In genomic region chr13:101233843-101234281, GRCm38 (mm10) we compare ENCODE assay signal across 8 mouse cellular contexts.
DNase-seq lines count a peak whose midpoint lies in the region; ATAC-seq and TF ChIP-seq lines count a peak whose summit lies in the region.

No protein-coding gene starts in this region.

- ATAC-seq in heart, embryonic 16.5 days (replicated peaks; ENCODE audit: extremely low read depth, insufficient read depth, low FRiP score) = no peak

- no peaks in the 10 kb centered on the region for H3K27me3 ChIP-seq in heart, embryonic 16.5 days (ENCODE audit: control insufficient read depth, insufficient read depth, low read length)

- 19% methylated on average over 5 of the region's 5 CpGs for WGBS in heart, embryonic 16.5 days

- peak overlapping the region; percentile 72 for H3K27ac ChIP-seq in gastrocnemius, adult 2 months
- H3K27ac ChIP-seq in heart, embryonic 16.5 days (ENCODE audit: low read length) = peak overlapping the region; percentile 59

- H3K4me2 ChIP-seq in heart, embryonic 16.5 days (ENCODE audit: low read depth, low read length) = peak overlapping the region; percentile 38

- peaks cover 13% of the 10 kb centered on the region for H3K4me1 ChIP-seq in heart, embryonic 16.5 days (ENCODE audit: control insufficient read depth, insufficient read depth, low read length)

- no peak for DNase-seq in gastrocnemius, adult 2 months
- DNase-seq in gastrocnemius, postnatal 36 days = no peak
- DNase-seq in cerebellum, postnatal 14 days = peak; percentile 70 to 79
- peak; percentile 48 to 71 for DNase-seq in kidney, postnatal 36 days
- DNase-seq in testis, postnatal 14 days (ENCODE audit: low spot score) = peak; percentile 17
- no peak for DNase-seq in thymus, postnatal 4 days
- no peak for DNase-seq in left cerebral cortex, postnatal 14 days (ENCODE audit: low spot score in 2 of 2)

- 0 out of 2 replicates have a peak overlapping the region, but pooled peaks have one; percentile 6 for H3K9ac ChIP-seq in heart, embryonic 16.5 days (ENCODE audit: low read length)

- no peaks in the 10 kb centered on the region for H3K36me3 ChIP-seq in heart, embryonic 16.5 days (ENCODE audit: control insufficient read depth, insufficient read depth)

- no peak overlapping the region for H3K4me3 ChIP-seq in gastrocnemius, adult 2 months
- H3K4me3 ChIP-seq in heart, embryonic 16.5 days (ENCODE audit: low read length) = no peak overlapping the region

- TF ChIP-seq CTCF in gastrocnemius, adult 2 months (IDR thresholded peaks at IDR 0.05) = no peak

- no peaks in the 10 kb centered on the region for H3K9me3 ChIP-seq in heart, embryonic 16.5 days (replicated peaks; ENCODE audit: control insufficient read depth, low read length)

- intact Hi-C loops in gastrocnemius, adult 2 months (cut with DNase I) = no loop called here
- intact Hi-C loops in gastrocnemius, postnatal 36 days (cut with DNase I) = no loop called here
- intact Hi-C loops in left cerebral cortex, postnatal 14 days (cut with DNase I) = no loop called here

Comparison
In these comparisons a context has a peak if more than half of its experiments do, and no peak if none do; other contexts are left out.
1. DNase-seq: peak in cerebellum, postnatal 14 days (2 of 2), kidney, postnatal 36 days (2 of 2) and testis, postnatal 14 days (single experiment); none in gastrocnemius, adult 2 months (single experiment), gastrocnemius, postnatal 36 days (0 of 2), thymus, postnatal 4 days (single experiment) and left cerebral cortex, postnatal 14 days (0 of 2).